Mouse (Mus musculus): ENCODE results near the gene Dapk3. TPM values are rescaled to one million over a fixed set of nuclear protein-coding genes. Genes with fewer than 3 reads are reported as not detected.

The Dapk3 gene
- polyA plus RNA-seq, 1 experiment from 2014 or later: 66.9 TPM

- Histone ChIP-seq H3K4me3 (replicated peaks; ENCODE audit: low read depth, low read length) (peak overlapping the region; percentile 78), H3K9ac (replicated peaks; ENCODE audit: low read length) (peak overlapping the region; percentile 81), H3K36me3 (ENCODE audit: control insufficient read depth, insufficient read depth, low read length) (peaks cover 6% of the 10 kb centered on the region), H3K9me3 (ENCODE audit: control insufficient read depth, low read length) (no peaks in the 10 kb centered on the region), H3K4me2 (ENCODE audit: low read length) (peak overlapping the region; percentile 71), H3K27ac (replicated peaks; ENCODE audit: low read depth, low read length) (peak overlapping the region; percentile 82; the same call in 1 of the 2 replicates), H3K27me3 (ENCODE audit: control insufficient read depth, insufficient read depth, low read length) (peaks cover 21% of the 10 kb centered on the region), H3K4me1 (ENCODE audit: control insufficient read depth, insufficient read depth, low read length) (peaks cover 30% of the 10 kb centered on the region)
- no peak for DNase-seq
- ATAC-seq (ENCODE audit: low FRiP score, low TSS enrichment): no peak
- 60% methylated on average over 11 of the region's 11 CpGs for WGBS
Measured at GRCm38 (mm10) chr10:81138821-81139528, 43.8 kb upstream of the Dapk3 start.

- Histone ChIP-seq H3K9ac (replicated peaks; ENCODE audit: low read length) (no peak overlapping the region), H3K27ac (replicated peaks; ENCODE audit: low read depth, low read length) (no peak overlapping the region)
- ATAC-seq (ENCODE audit: low FRiP score, low TSS enrichment): no peak
Measured at GRCm38 (mm10) chr10:81139529-81139846, 43.3 kb upstream of the Dapk3 start.

GRCm38 (mm10) chr10:81140005-81140404 lies 42.8 kb upstream of the Dapk3 start:
- Histone ChIP-seq H3K9ac (replicated peaks; ENCODE audit: low read length) (no peak overlapping the region; the same call in 1 of the 2 replicates), H3K4me1 (ENCODE audit: control insufficient read depth, insufficient read depth, low read length) (peaks cover 30% of the 10 kb centered on the region)
- 63% methylated on average over 8 of the region's 8 CpGs for WGBS

More at GRCm38 (mm10) chr10:81139529-81139846, 43.3 kb upstream of the Dapk3 start:
- 71% methylated on average over 4 of the region's 4 CpGs for WGBS
- peaks cover 12% of the 10 kb centered on the region for H3K36me3 ChIP-seq (ENCODE audit: control insufficient read depth, insufficient read depth, low read length)
- H3K4me3 ChIP-seq (replicated peaks; ENCODE audit: low read depth, low read length): no peak overlapping the region
- DNase-seq: no peak
- peak overlapping the region; percentile 71; the same call in 1 of the 2 replicates for H3K4me2 ChIP-seq (ENCODE audit: low read length)
- H3K27me3 ChIP-seq (ENCODE audit: control insufficient read depth, insufficient read depth, low read length): peaks cover 15% of the 10 kb centered on the region
- no peaks in the 10 kb centered on the region for H3K9me3 ChIP-seq (ENCODE audit: control insufficient read depth, low read length)
- H3K4me1 ChIP-seq (ENCODE audit: control insufficient read depth, insufficient read depth, low read length): peaks cover 30% of the 10 kb centered on the region

GRCm38 (mm10) chr10:81140717-81141454 lies 41.9 kb upstream of the Dapk3 start:
- peak overlapping the region; percentile 11; the same call in 1 of the 2 replicates for H3K4me2 ChIP-seq (ENCODE audit: low read length)
- H3K27ac ChIP-seq (replicated peaks; ENCODE audit: low read depth, low read length): no peak overlapping the region
- H3K36me3 ChIP-seq (ENCODE audit: control insufficient read depth, insufficient read depth, low read length): peaks cover 26% of the 10 kb centered on the region
- H3K9ac ChIP-seq (replicated peaks; ENCODE audit: low read length): 0 out of 2 replicates have a peak overlapping the region, but pooled peaks have one; percentile 29
- peaks cover 26% of the 10 kb centered on the region for H3K4me1 ChIP-seq (ENCODE audit: control insufficient read depth, insufficient read depth, low read length)
- H3K27me3 ChIP-seq (ENCODE audit: control insufficient read depth, insufficient read depth, low read length): peaks cover 1% of the 10 kb centered on the region; the same call in 1 of the 2 replicates
- no peak overlapping the region for H3K4me3 ChIP-seq (replicated peaks; ENCODE audit: low read depth, low read length)
- no peak for ATAC-seq (ENCODE audit: low FRiP score, low TSS enrichment)
- no peaks in the 10 kb centered on the region for H3K9me3 ChIP-seq (ENCODE audit: control insufficient read depth, low read length)
- DNase-seq: no peak
- WGBS: 82% methylated on average over 10 of the region's 10 CpGs

More at GRCm38 (mm10) chr10:81140005-81140404, 42.8 kb upstream of the Dapk3 start:
- H3K9me3 ChIP-seq (ENCODE audit: control insufficient read depth, low read length): no peaks in the 10 kb centered on the region
- H3K36me3 ChIP-seq (ENCODE audit: control insufficient read depth, insufficient read depth, low read length): peaks cover 17% of the 10 kb centered on the region
- H3K27ac ChIP-seq (replicated peaks; ENCODE audit: low read depth, low read length): no peak overlapping the region
- peaks cover 10% of the 10 kb centered on the region for H3K27me3 ChIP-seq (ENCODE audit: control insufficient read depth, insufficient read depth, low read length)
- no peak for ATAC-seq (ENCODE audit: low FRiP score, low TSS enrichment)
- peak overlapping the region; percentile 71; the same call in 1 of the 2 replicates for H3K4me2 ChIP-seq (ENCODE audit: low read length)
- H3K4me3 ChIP-seq (replicated peaks; ENCODE audit: low read depth, low read length): no peak overlapping the region
- DNase-seq: no peak

- Histone ChIP-seq H3K36me3 (ENCODE audit: control insufficient read depth, insufficient read depth, low read length) (peaks cover 33% of the 10 kb centered on the region), H3K4me2 (ENCODE audit: low read length) (no peak overlapping the region), H3K4me1 (ENCODE audit: control insufficient read depth, insufficient read depth, low read length) (peaks cover 26% of the 10 kb centered on the region), H3K27ac (replicated peaks; ENCODE audit: low read depth, low read length) (no peak overlapping the region), H3K27me3 (ENCODE audit: control insufficient read depth, insufficient read depth, low read length) (no peaks in the 10 kb centered on the region), H3K9ac (replicated peaks; ENCODE audit: low read length) (0 out of 2 replicates have a peak overlapping the region, but pooled peaks have one; percentile 6), H3K4me3 (replicated peaks; ENCODE audit: low read depth, low read length) (no peak overlapping the region), H3K9me3 (ENCODE audit: control insufficient read depth, low read length) (no peaks in the 10 kb centered on the region)
- ATAC-seq (ENCODE audit: low FRiP score, low TSS enrichment) (no peak), DNase-seq (no peak)
- 75% methylated on average over 7 of the region's 7 CpGs for WGBS
Measured at GRCm38 (mm10) chr10:81141455-81142210, 41.2 kb upstream of the Dapk3 start.

- H3K27ac ChIP-seq (replicated peaks; ENCODE audit: low read depth, low read length): 0 out of 2 replicates have a peak overlapping the region, but pooled peaks have one; percentile 3
- no peak overlapping the region for H3K4me2 ChIP-seq (ENCODE audit: low read length)
- H3K9me3 ChIP-seq (ENCODE audit: control insufficient read depth, low read length): no peaks in the 10 kb centered on the region
- no peak for ATAC-seq (ENCODE audit: low FRiP score, low TSS enrichment)
- H3K36me3 ChIP-seq (ENCODE audit: control insufficient read depth, insufficient read depth, low read length): peaks cover 41% of the 10 kb centered on the region
- H3K4me3 ChIP-seq (replicated peaks; ENCODE audit: low read depth, low read length): no peak overlapping the region
- H3K4me1 ChIP-seq (ENCODE audit: control insufficient read depth, insufficient read depth, low read length): peaks cover 26% of the 10 kb centered on the region
- H3K27me3 ChIP-seq (ENCODE audit: control insufficient read depth, insufficient read depth, low read length): no peaks in the 10 kb centered on the region
- peak overlapping the region; percentile 9; the same call in 1 of the 2 replicates for H3K9ac ChIP-seq (replicated peaks; ENCODE audit: low read length)
- no peak for DNase-seq
- WGBS: 56% methylated on average over 5 of the region's 5 CpGs
Measured at GRCm38 (mm10) chr10:81142551-81142981, 40.2 kb upstream of the Dapk3 start.

- 95% methylated on average over 7 of the region's 7 CpGs for WGBS
- Histone ChIP-seq H3K9me3 (ENCODE audit: control insufficient read depth, low read length) (no peaks in the 10 kb centered on the region), H3K9ac (replicated peaks; ENCODE audit: low read length) (no peak overlapping the region), H3K4me2 (ENCODE audit: low read length) (no peak overlapping the region), H3K27me3 (ENCODE audit: control insufficient read depth, insufficient read depth, low read length) (no peaks in the 10 kb centered on the region), H3K27ac (replicated peaks; ENCODE audit: low read depth, low read length) (peak overlapping the region; percentile 32; the same call in 1 of the 2 replicates), H3K36me3 (ENCODE audit: control insufficient read depth, insufficient read depth, low read length) (peaks cover 47% of the 10 kb centered on the region), H3K4me3 (replicated peaks; ENCODE audit: low read depth, low read length) (no peak overlapping the region), H3K4me1 (ENCODE audit: control insufficient read depth, insufficient read depth, low read length) (peaks cover 25% of the 10 kb centered on the region)
- no peak for ATAC-seq (ENCODE audit: low FRiP score, low TSS enrichment)
- DNase-seq: no peak
Measured at GRCm38 (mm10) chr10:81143157-81143633, 39.6 kb upstream of the Dapk3 start.

- Histone ChIP-seq H3K4me1 (ENCODE audit: control insufficient read depth, insufficient read depth, low read length) (peaks cover 18% of the 10 kb centered on the region), H3K4me3 (replicated peaks; ENCODE audit: low read depth, low read length) (no peak overlapping the region), H3K9ac (replicated peaks; ENCODE audit: low read length) (no peak overlapping the region), H3K27ac (replicated peaks; ENCODE audit: low read depth, low read length) (no peak overlapping the region), H3K27me3 (ENCODE audit: control insufficient read depth, insufficient read depth, low read length) (no peaks in the 10 kb centered on the region), H3K9me3 (ENCODE audit: control insufficient read depth, low read length) (no peaks in the 10 kb centered on the region), H3K36me3 (ENCODE audit: control insufficient read depth, insufficient read depth, low read length) (peaks cover 54% of the 10 kb centered on the region), H3K4me2 (ENCODE audit: low read length) (no peak overlapping the region)
- WGBS: 96% methylated on average over 52 of the region's 52 CpGs
- DNase-seq (no peak), ATAC-seq (ENCODE audit: low FRiP score, low TSS enrichment) (no peak)
Measured at GRCm38 (mm10) chr10:81143845-81144437, 38.9 kb upstream of the Dapk3 start.
